In the genomic region with DNA sequence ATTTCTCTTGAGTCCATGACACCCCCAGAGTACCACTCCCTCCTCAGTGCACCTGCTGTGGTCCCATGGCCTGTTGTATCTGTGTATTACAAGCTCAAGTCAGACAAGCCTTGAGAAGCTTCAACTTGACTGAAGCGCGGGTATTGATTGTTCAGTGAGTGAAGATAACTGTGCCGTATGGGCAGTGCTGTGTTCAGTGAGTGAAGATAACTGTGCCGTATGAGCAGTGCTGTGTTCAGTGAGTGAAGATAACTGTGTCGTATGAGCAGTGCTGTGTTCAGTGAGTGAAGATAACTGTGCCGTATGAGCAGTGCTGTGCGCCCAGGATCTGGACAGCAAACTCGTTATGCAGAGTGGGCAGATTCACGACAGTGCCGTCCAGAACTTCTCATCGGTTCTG, we compare ENCODE assay signal across 24 mouse cellular contexts. TPM values are rescaled to one million over a fixed set of nuclear protein-coding genes. Genes with fewer than 3 reads are reported as not detected.
A peak's percentile ranks its signal among the peaks of the same experiment; 100 is the strongest.
DNase-seq lines count a peak whose midpoint lies in the region; ATAC-seq and TF ChIP-seq lines count a peak whose summit lies in the region.
"Had no signal": no experiment of that assay in that cellular context is flagged by ENCODE, and none has a peak within 500 bp of the region (broad histone marks: within the 10 kb centered on the region; RNA-seq: fewer than 3 reads in every experiment).

No protein-coding gene starts in this region.

- no peak for TF ChIP-seq POLR2A in heart, adult 2 months (IDR thresholded peaks at IDR 0.05; ENCODE audit: insufficient read depth, low read depth, low read length)
- TF ChIP-seq POLR2A in bone marrow, adult 2 months (IDR thresholded peaks at IDR 0.05; ENCODE audit: borderline replicate concordance, control insufficient read depth, low read depth, low read length) = no peak

- peaks cover 22% of the 10 kb centered on the region for H3K36me3 ChIP-seq in heart, embryonic 11.5 days (ENCODE audit: control insufficient read depth, insufficient read depth, low read length)
- no peaks in the 10 kb centered on the region for H3K36me3 ChIP-seq in heart, adult 2 months (ENCODE audit: control insufficient read depth, insufficient read depth, low read length)
- H3K36me3 ChIP-seq in liver, embryonic 12.5 days = peaks cover 82% of the 10 kb centered on the region

- 73% methylated on average over 11 of the region's 11 CpGs for WGBS in heart, embryonic 11.5 days (ENCODE audit: insufficient replicate concordance)
- WGBS in heart, adult 2 months = 85% methylated on average over 11 of the region's 11 CpGs
- 57% methylated on average over 11 of the region's 11 CpGs for WGBS in bone marrow, adult 2 months
- 22% methylated on average over 11 of the region's 11 CpGs for WGBS in liver, embryonic 12.5 days (ENCODE audit: insufficient replicate concordance)

- no peak for DNase-seq in heart, adult 2 months
- DNase-seq in B cell, adult 2 months = no peak
- no peak for DNase-seq in spleen, postnatal 10 days (ENCODE audit: low spot score in 2 of 2)
- no peak for DNase-seq in left cerebral cortex, adult 2 months (ENCODE audit: extremely low spot score in 1 of 2, low spot score in 2 of 2)
- DNase-seq: adrenal gland, postnatal 36 days; cerebellum, adult 11 months; cerebellum, postnatal 10 days; heart, postnatal 36 days; kidney, adult 8-10 months; kidney, postnatal 10 days; lung, adult 2 months; lung, postnatal 36 days; right cerebral cortex, postnatal 14 days; thymus, postnatal 25 days had no signal

- no peak overlapping the region for H3K4me2 ChIP-seq in heart, embryonic 11.5 days
- peak overlapping the region; percentile 56 for H3K4me2 ChIP-seq in liver, embryonic 12.5 days
- H3K4me2 ChIP-seq: embryonic facial prominence, embryonic 13.5 days; hindbrain, embryonic 13.5 days; midbrain, embryonic 11.5 days had no signal

- peak; percentile 31; the same call in 1 of the 2 replicates for ATAC-seq in heart, embryonic 11.5 days (replicated peaks; ENCODE audit: insufficient number of reproducible peaks, low FRiP score, low TSS enrichment)
- peak; percentile 97 for ATAC-seq in liver, embryonic 12.5 days
- peak; percentile 26; the same call in 1 of the 2 replicates for ATAC-seq in megakaryocyte, adult 5-6 weeks (ENCODE audit: poor library complexity, severe bottlenecking)
- ATAC-seq: CD4-positive, CD25-positive, alpha-beta regulatory T cell, adult 4 months; forebrain, embryonic 14.5 days; inflammation-experienced regulatory T-cells, adult 6 months had no signal

- H3K79me2 ChIP-seq in heart, adult 2 months (replicated peaks; ENCODE audit: control insufficient read depth, insufficient read depth, low read length) = no peaks in the 10 kb centered on the region

- no peak overlapping the region for H3K27ac ChIP-seq in heart, embryonic 11.5 days (ENCODE audit: low read depth, low read length)
- H3K27ac ChIP-seq in heart, adult 2 months = no peak overlapping the region
- H3K27ac ChIP-seq in bone marrow, adult 2 months (ENCODE audit: control insufficient read depth, insufficient read depth, low read depth, low read length, poor library complexity) = peak overlapping the region; percentile 40
- peak overlapping the region; percentile 91 for H3K27ac ChIP-seq in liver, embryonic 12.5 days
- no peak overlapping the region for H3K27ac ChIP-seq in left cerebral cortex, adult 2 months
- H3K27ac ChIP-seq: embryonic facial prominence, embryonic 13.5 days; hindbrain, embryonic 13.5 days had no signal

- H3K9ac ChIP-seq in heart, embryonic 11.5 days (ENCODE audit: low read depth, low read length) = no peak overlapping the region
- H3K9ac ChIP-seq in heart, adult 2 months (ENCODE audit: low read depth, low read length) = no peak overlapping the region
- peak overlapping the region; percentile 52 for H3K9ac ChIP-seq in liver, embryonic 12.5 days
- H3K9ac ChIP-seq: embryonic facial prominence, embryonic 13.5 days; hindbrain, embryonic 13.5 days had no signal

- TF ChIP-seq CTCF in heart, adult 2 months (IDR thresholded peaks at IDR 0.05) = no peak
- TF ChIP-seq CTCF in bone marrow, adult 2 months (IDR thresholded peaks at IDR 0.05; ENCODE audit: control insufficient read depth, insufficient read depth, low read length) = no peak
- TF ChIP-seq CTCF in left cerebral cortex, adult 2 months (IDR thresholded peaks at IDR 0.05) = no peak

- peaks cover 18% of the 10 kb centered on the region for H3K4me1 ChIP-seq in heart, embryonic 11.5 days (ENCODE audit: control insufficient read depth, insufficient read depth, low read length)
- no peaks in the 10 kb centered on the region; the same call in 1 of the 2 replicates for H3K4me1 ChIP-seq in heart, adult 2 months (ENCODE audit: control insufficient read depth, insufficient read depth, low read length)
- H3K4me1 ChIP-seq in bone marrow, adult 2 months (ENCODE audit: control insufficient read depth, insufficient read depth, low read length) = peaks cover 3% of the 10 kb centered on the region
- H3K4me1 ChIP-seq in liver, embryonic 12.5 days = peaks cover 72% of the 10 kb centered on the region

- H3K27me3 ChIP-seq in heart, embryonic 11.5 days (ENCODE audit: control insufficient read depth, insufficient read depth, low read length) = no peaks in the 10 kb centered on the region
- no peaks in the 10 kb centered on the region for H3K27me3 ChIP-seq in heart, adult 2 months (ENCODE audit: control insufficient read depth, insufficient read depth, low read length)
- H3K27me3 ChIP-seq in liver, embryonic 12.5 days (replicated peaks) = no peaks in the 10 kb centered on the region
- H3K27me3 ChIP-seq: embryonic facial prominence, embryonic 13.5 days; hindbrain, embryonic 13.5 days had no signal

- H3K9me3 ChIP-seq in heart, embryonic 11.5 days (replicated peaks; ENCODE audit: control insufficient read depth, low read length) = no peaks in the 10 kb centered on the region
- H3K9me3 ChIP-seq in liver, embryonic 12.5 days (replicated peaks) = no peaks in the 10 kb centered on the region
- H3K9me3 ChIP-seq: embryonic facial prominence, embryonic 13.5 days; hindbrain, embryonic 13.5 days had no signal

- no peak for TF ChIP-seq EP300 in heart, adult 2 months (IDR thresholded peaks at IDR 0.05; ENCODE audit: insufficient read depth, low read depth, low read length)

- intact Hi-C loops in heart, adult 2 months (cut with DNase I) = no loop called here
- intact Hi-C loops in left cerebral cortex, adult 2 months (cut with DNase I) = no loop called here

- no peak overlapping the region for H3K4me3 ChIP-seq in heart, embryonic 11.5 days (ENCODE audit: low read depth, low read length)
- no peak overlapping the region for H3K4me3 ChIP-seq in heart, adult 2 months
- no peak overlapping the region for H3K4me3 ChIP-seq in bone marrow, adult 2 months (replicated peaks; ENCODE audit: control insufficient read depth, low read depth, low read length)
- H3K4me3 ChIP-seq in liver, embryonic 12.5 days = peak overlapping the region; percentile 6; the same call in 1 of the 2 replicates
- no peak overlapping the region for H3K4me3 ChIP-seq in left cerebral cortex, adult 2 months
- H3K4me3 ChIP-seq: embryonic facial prominence, embryonic 13.5 days; hindbrain, embryonic 13.5 days had no signal

RNA-seq across cellular contexts. Expression of a gene that starts 14.0 kb away (rescaled TPM):
- 73.4 and 87.5 TPM in 2 replicates for polyA plus RNA-seq in heart, embryonic 11.5 days (2014; fragmentation: Nextera tagmentation; extraction: Ambion mirVana)
- 10 to 100 TPM; 51.5 to 52.0 TPM for total RNA-seq in heart, adult 2 months (2021)
- 11.4 and 19.4 TPM in 2 replicates for polyA plus RNA-seq in heart, adult 2 months (2012; rRNA removed)
- polyA plus RNA-seq in bone marrow, adult 2 months (2011; ENCODE audit: insufficient read depth, insufficient read length, low replicate concordance, missing spikeins) = 17.4 and 32.0 TPM in 2 replicates
- polyA plus RNA-seq in liver, embryonic 12.5 days (2016; fragmentation: Nextera tagmentation; extraction: Ambion mirVana) = 71.4 and 76.5 TPM in 2 replicates
- 16.9 and 18.4 TPM in 2 replicates for total RNA-seq in megakaryocyte, adult 5-6 weeks (2015)
- 24.3 and 25.8 TPM in 2 replicates for total RNA-seq in megakaryocyte, adult 5-6 weeks (2017)
- 10 to 100 TPM; 53.5 to 60.4 TPM for total RNA-seq in left cerebral cortex, adult 2 months (2021)

RNA-seq across cellular contexts. Expression of a gene that starts 14.2 kb away (rescaled TPM):
- polyA plus RNA-seq in heart, embryonic 11.5 days (2014; fragmentation: Nextera tagmentation; extraction: Ambion mirVana) = 13.9 and 14.9 TPM in 2 replicates
- 1 to 10 TPM; 6.5 to 8.7 TPM for total RNA-seq in heart, adult 2 months (2021)
- 5.9 and 7.2 TPM in 2 replicates for polyA plus RNA-seq in heart, adult 2 months (2012; rRNA removed)
- 10.5 and 11.5 TPM in 2 replicates for polyA plus RNA-seq in bone marrow, adult 2 months (2011; ENCODE audit: insufficient read depth, insufficient read length, low replicate concordance, missing spikeins)
- polyA plus RNA-seq in liver, embryonic 12.5 days (2016; fragmentation: Nextera tagmentation; extraction: Ambion mirVana) = 21.7 and 23.1 TPM in 2 replicates
- 13.8 and 14.3 TPM in 2 replicates for total RNA-seq in megakaryocyte, adult 5-6 weeks (2015)
- 5.7 and 10.5 TPM in 2 replicates for total RNA-seq in megakaryocyte, adult 5-6 weeks (2017)
- 10 to 100 TPM; 22.8 to 26.9 TPM for total RNA-seq in left cerebral cortex, adult 2 months (2021)

Comparison
In these comparisons a context has a peak if more than half of its experiments do, and no peak if none do; other contexts are left out.
1. ATAC-seq: peak in every context shown above with its lines; median percentile 97 in liver, embryonic 12.5 days; 31 in heart, embryonic 11.5 days; 26 in megakaryocyte, adult 5-6 weeks.
2. H3K27ac ChIP-seq: peak in bone marrow, adult 2 months (single experiment) and liver, embryonic 12.5 days (single experiment); none in heart, embryonic 11.5 days (single experiment), heart, adult 2 months (single experiment) and left cerebral cortex, adult 2 months (single experiment).